Mouse (Mus musculus) 3T3-L1 (cell line): ENCODE measurements at regions not wholly inside any gene's neighbourhood (a gene's known extent, or its start where the extent isn't known, plus 50 kb on each side); places are given as distances from the start of the nearest gene placed in this dataset.

ENCODE experiments used
- DNase-seq: peaks from one replicate; pipeline ENCODE4 v3.0.0-alpha.2; 2015; ENCODE audit warnings: low read depth, low spot score

GRCm38 (mm10) chr6:117504771-117505170, 336.2 kb upstream of the Zfp637 start:
- peak; percentile 82 for DNase-seq

- DNase-seq = peak; percentile 98
Measured at GRCm38 (mm10) chr6:117505431-117505830, 335.5 kb upstream of the Zfp637 start.

- DNase-seq = no peak
Measured at GRCm38 (mm10) chr6:117506619-117507018, 334.4 kb upstream of the Zfp637 start.

- peak; percentile 88 for DNase-seq
Measured at GRCm38 (mm10) chr6:117508860-117509259, 332.1 kb upstream of the Zfp637 start.

- no peak for DNase-seq
Measured at GRCm38 (mm10) chr6:117510026-117510425, 331.0 kb upstream of the Zfp637 start.

- DNase-seq = no peak
Measured at GRCm38 (mm10) chr6:117514831-117515230, 326.1 kb upstream of the Zfp637 start.

GRCm38 (mm10) chr6:117516906-117517305, 324.1 kb upstream of the Zfp637 start:
- no peak for DNase-seq

- DNase-seq = no peak
Measured at GRCm38 (mm10) chr6:117518939-117519338, 322.0 kb upstream of the Zfp637 start.

- peak; percentile 64 for DNase-seq
Measured at GRCm38 (mm10) chr6:117519466-117519865, 321.5 kb upstream of the Zfp637 start.

- DNase-seq = no peak
Measured at GRCm38 (mm10) chr6:117526161-117526935, 314.6 kb upstream of the Zfp637 start.

GRCm38 (mm10) chr6:117527526-117527925, 313.5 kb upstream of the Zfp637 start:
- DNase-seq = no peak

- no peak for DNase-seq
Measured at GRCm38 (mm10) chr6:117534149-117534548, 306.8 kb upstream of the Zfp637 start.

- DNase-seq = no peak
Measured at GRCm38 (mm10) chr6:117534991-117535390, 306.0 kb upstream of the Zfp637 start.

GRCm38 (mm10) chr6:117536084-117536483, 304.9 kb upstream of the Zfp637 start:
- peak; percentile 43 for DNase-seq

GRCm38 (mm10) chr6:117542431-117542830, 298.5 kb upstream of the Zfp637 start:
- no peak for DNase-seq

GRCm38 (mm10) chr6:117544276-117545196, 296.4 kb upstream of the Zfp637 start:
- DNase-seq = peak; percentile 98

- no peak for DNase-seq
Measured at GRCm38 (mm10) chr6:117550930-117551329, 290.1 kb upstream of the Zfp637 start.

GRCm38 (mm10) chr6:117552006-117552667, 288.8 kb upstream of the Zfp637 start:
- DNase-seq = no peak

GRCm38 (mm10) chr6:117563159-117563558, 277.8 kb upstream of the Zfp637 start:
- DNase-seq = no peak

GRCm38 (mm10) chr6:117563704-117564103, 277.3 kb upstream of the Zfp637 start:
- peak; percentile 91 for DNase-seq

- DNase-seq = peak; percentile 48
Measured at GRCm38 (mm10) chr6:117566786-117567185, 274.2 kb upstream of the Zfp637 start.

GRCm38 (mm10) chr6:117567691-117568090, 273.3 kb upstream of the Zfp637 start:
- no peak for DNase-seq
